20 mouse cellular contexts compared by ENCODE assay signal in the genomic region with DNA sequence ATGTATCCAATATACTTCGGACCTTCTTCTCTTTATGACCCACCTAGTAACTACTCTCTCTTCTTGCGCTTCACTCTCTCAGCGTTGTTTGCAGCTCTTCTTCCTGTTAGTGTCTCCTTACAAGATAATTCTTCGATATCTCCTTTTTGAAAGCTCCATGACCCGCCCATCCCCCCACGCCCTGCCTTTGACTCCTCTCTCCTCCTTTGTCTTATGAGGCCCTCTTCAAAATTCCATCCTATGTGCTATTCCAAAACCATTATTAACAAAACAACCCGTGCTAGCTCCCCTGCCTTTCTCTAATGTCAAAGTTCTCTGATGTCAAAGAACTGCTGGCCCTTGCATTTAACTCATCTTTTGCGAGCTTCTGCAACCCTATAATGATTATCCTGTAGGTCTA.
DNase-seq lines count a peak whose midpoint lies in the region; TF ChIP-seq lines count a peak whose summit lies in the region.
"Had no signal": no experiment of that assay in that cellular context is flagged by ENCODE, and none has a peak within 500 bp of the region (broad histone marks: within the 10 kb centered on the region; RNA-seq: fewer than 3 reads in every experiment).

No protein-coding gene starts in this region.

- no peaks in the 10 kb centered on the region for H3K9me3 ChIP-seq in MEL (replicated peaks; ENCODE audit: insufficient read depth, low read length)
- H3K9me3 ChIP-seq: embryonic facial prominence, embryonic 10.5 days; embryonic facial prominence, embryonic 12.5 days; forebrain, embryonic 13.5 days; forebrain, embryonic 15.5 days had no signal

- no peak for TF ChIP-seq POLR2A in MEL (IDR thresholded peaks at IDR 0.05; ENCODE audit: control insufficient read depth in 1 of 2, insufficient read depth in 1 of 2, low read depth in 1 of 2, low read length in 2 of 2, poor library complexity in 1 of 2)

- peak overlapping the region; percentile 28 to 52 for H3K4me3 ChIP-seq in MEL (ENCODE audit: control insufficient read depth in 1 of 2, insufficient read depth in 1 of 2, low read depth in 2 of 2, low read length in 2 of 2)
- H3K4me3 ChIP-seq: embryonic facial prominence, embryonic 10.5 days; embryonic facial prominence, embryonic 12.5 days; forebrain, embryonic 13.5 days; forebrain, embryonic 15.5 days had no signal

- peaks cover 18 to 33% of the 10 kb centered on the region in 2 experiments for H3K4me1 ChIP-seq in MEL (ENCODE audit: control insufficient read depth in 1 of 2, insufficient read depth in 2 of 2, low read length in 2 of 2)
- H3K4me1 ChIP-seq: forebrain, embryonic 13.5 days; forebrain, embryonic 15.5 days had no signal

- peak overlapping the region; percentile 54 for H3K9ac ChIP-seq in MEL (ENCODE audit: control insufficient read depth, low read depth, low read length, poor library complexity, severe bottlenecking)
- H3K9ac ChIP-seq: embryonic facial prominence, embryonic 12.5 days; forebrain, embryonic 13.5 days; forebrain, embryonic 15.5 days; forebrain, postnatal 0 days had no signal

- TF ChIP-seq EP300 in MEL (IDR thresholded peaks at IDR 0.05; ENCODE audit: low read depth in 1 of 2, low read length in 2 of 2) = no peak; a peak in 3 of 4 replicates

- no peak for TF ChIP-seq CTCF in MEL (IDR thresholded peaks at IDR 0.05 in 2 of 3, conservative IDR thresholded peaks at IDR 0.05 in 1 of 3; ENCODE audit: control insufficient read depth in 1 of 3, insufficient read depth in 1 of 3, low read depth in 2 of 3, low read length in 3 of 3, poor library complexity in 1 of 3, severe bottlenecking in 1 of 3)

- no peaks in the 10 kb centered on the region for H3K27me3 ChIP-seq in MEL (ENCODE audit: control insufficient read depth in 1 of 2, insufficient read depth in 2 of 2, low read length in 2 of 2)
- H3K27me3 ChIP-seq: embryonic facial prominence, embryonic 12.5 days; forebrain, embryonic 13.5 days; forebrain, embryonic 15.5 days; Patski had no signal

- no peak for TF ChIP-seq RAD21 in MEL (IDR thresholded peaks at IDR 0.05; ENCODE audit: low read depth, low read length)

- H3K36me3 ChIP-seq in MEL (ENCODE audit: control insufficient read depth in 1 of 2, insufficient read depth in 2 of 2, low read length in 2 of 2) = peaks cover 0 to 31% of the 10 kb centered on the region in 2 experiments; a peak in 2 of 4 replicates
- H3K36me3 ChIP-seq: embryonic facial prominence, embryonic 10.5 days; embryonic facial prominence, embryonic 12.5 days; forebrain, embryonic 15.5 days had no signal

- peak overlapping the region; percentile 53 for H3K27ac ChIP-seq in MEL (ENCODE audit: control insufficient read depth, low read depth, low read length)
- H3K27ac ChIP-seq: embryonic facial prominence, embryonic 10.5 days; embryonic facial prominence, embryonic 12.5 days; forebrain, embryonic 13.5 days; forebrain, embryonic 15.5 days had no signal

- no peaks in the 10 kb centered on the region for H3K79me2 ChIP-seq in MEL (ENCODE audit: control insufficient read depth, insufficient read depth, low read length, poor library complexity)

- DNase-seq in MEL (ENCODE audit: low read depth, low spot score) (peak; percentile 56), R1 (ENCODE audit: low read depth, low spot score) (peak; percentile 36)
- DNase-seq in testis, postnatal 10 days (ENCODE audit: low spot score) = peak; percentile 69
- no peak for DNase-seq in urinary bladder, adult 2 months (ENCODE audit: low spot score)
- DNase-seq in frontal cortex, postnatal 10 days (ENCODE audit: low spot score in 2 of 2) = no peak
- no peak for DNase-seq in spleen, postnatal 14 days (ENCODE audit: low spot score in 2 of 2)
- DNase-seq: adrenal gland, adult 2 months; adrenal gland, postnatal 10 days; adrenal gland, postnatal 25 days; cerebellum, adult 11 months; cerebellum, adult 18-20 months; cerebellum, adult 8-10 months; cerebellum, postnatal 10 days; cerebellum, postnatal 25 days; forebrain, postnatal 0 days had no signal

TF ChIP-seq in MEL, 35 proteins besides CTCF, POLR2A, EP300 and RAD21:
- TF ChIP-seq ETS1 (IDR thresholded peaks at IDR 0.05; ENCODE audit: low read depth, low read length) (peak; percentile 40; the same call in 1 of the 2 replicates), TAL1 (IDR thresholded peaks at IDR 0.05; ENCODE audit: low read length) (no peak), MXI1 (IDR thresholded peaks at IDR 0.05; ENCODE audit: low read depth, low read length) (0 out of 2 replicates have a peak, but pooled peaks have one; percentile 13), NELFE (IDR thresholded peaks at IDR 0.05; ENCODE audit: low read depth, low read length) (no peak), BHLHE40 (IDR thresholded peaks at IDR 0.05; ENCODE audit: borderline replicate concordance, low read depth, low read length) (peak; percentile 51; the same call in 1 of the 2 replicates), KAT2A (conservative IDR thresholded peaks at IDR 0.05; ENCODE audit: low read depth, low read length) (no peak), ZKSCAN1 (IDR thresholded peaks at IDR 0.05; ENCODE audit: low read depth, low read length) (no peak), MEF2A (IDR thresholded peaks at IDR 0.05; ENCODE audit: extremely low read depth, insufficient replicate concordance, low read depth, low read length, poor library complexity, severe bottlenecking) (no peak), TBP (IDR thresholded peaks at IDR 0.05; ENCODE audit: low read depth, low read length) (0 out of 2 replicates have a peak, but pooled peaks have one; percentile 29), RCOR1 (IDR thresholded peaks at IDR 0.05; ENCODE audit: low read depth, low read length) (0 out of 2 replicates have a peak, but pooled peaks have one; percentile 33), MYB (IDR thresholded peaks at IDR 0.05; ENCODE audit: low read depth, low read length) (no peak), GATA1 (IDR thresholded peaks at IDR 0.05; ENCODE audit: low read depth, low read length) (peak; percentile 43; the same call in 1 of the 2 replicates)

Comparison
In these comparisons a context has a peak if more than half of its experiments do, and no peak if none do; other contexts are left out.
1. DNase-seq: peak in MEL (single experiment), R1 (single experiment) and testis, postnatal 10 days (single experiment); none in urinary bladder, adult 2 months (single experiment), frontal cortex, postnatal 10 days (0 of 2) and spleen, postnatal 14 days (0 of 2).